Mouse (Mus musculus) limb, embryonic 10.5 days (tissue): Measurements from ENCODE around the gene Ubxn11. TPM values are rescaled to one million over a fixed set of nuclear protein-coding genes. Genes with fewer than 3 reads are reported as not detected.

ENCODE experiments used
- DNase-seq: peaks from one replicate; pipeline ENCODE4 v3.0.0-alpha.2; 2017; ENCODE audit warnings: low spot score
- H3K27ac ChIP-seq: fragments of 300-500 bp; sonication (generic); 2 replicates; pipeline ENCODE4 v1.5.1; 2016; ENCODE audit warnings: mild to moderate bottlenecking
- H3K27me3 ChIP-seq: fragments of 300-500 bp; sonication (generic); 2 replicates; pipeline ENCODE4 v1.6.1; 2016; ENCODE audit warnings: low read depth, mild to moderate bottlenecking; ENCODE audit not compliant: poor library complexity, severe bottlenecking
- H3K36me3 ChIP-seq: fragments of 300-500 bp; sonication (generic); 2 replicates; pipeline ENCODE4 v1.6.1; 2016; ENCODE audit warnings: mild to moderate bottlenecking, moderate library complexity
- H3K4me1 ChIP-seq: fragments of 300-500 bp; sonication (generic); 2 replicates; pipeline ENCODE4 v1.6.1; 2016
- H3K4me3 ChIP-seq: fragments of 300-500 bp; sonication (generic); 2 replicates; pipeline ENCODE4 v1.5.1; 2016; ENCODE audit warnings: mild to moderate bottlenecking, moderate library complexity
- H3K9me3 ChIP-seq: fragments of 300-500 bp; sonication (generic); replicated peaks from 2 replicates; pipeline ENCODE4 v1.6.1; 2016; ENCODE audit warnings: mild to moderate bottlenecking
- WGBS: fragments of 180-500 bp; shearing (Covaris S2); methylation state at CpG from one replicate; pipeline ENCODE4 v1.1.7; 2016; 5-methylcytosine and 5-hydroxymethylcytosine counted together
- polyA plus RNA-seq: library from polyadenylated mRNA; unstranded; fragments of >200 nt; fragmentation: Nextera tagmentation; extraction: Ambion mirVana; gene quantifications from 2 replicates; pipeline ENCODE4 v1.2.1, GENCODE M21; 2016

Ubxn11 gene
- polyA plus RNA-seq, 1 experiment from 2014 or later = 6.5 TPM

GRCm38 (mm10) chr4:134166906-134167305, 64.5 kb downstream of the Ubxn11 start:
- Histone ChIP-seq H3K36me3 (peaks cover 50% of the 10 kb centered on the region), H3K27ac (no peak overlapping the region), H3K4me1 (no peaks in the 10 kb centered on the region), H3K9me3 (no peaks in the 10 kb centered on the region), H3K4me3 (no peak overlapping the region), H3K27me3 (no peaks in the 10 kb centered on the region)
- WGBS = 91% methylated on average over 3 of the region's 3 CpGs
- no peak for DNase-seq

- Histone ChIP-seq H3K36me3 (peaks cover 34% of the 10 kb centered on the region), H3K4me1 (no peaks in the 10 kb centered on the region), H3K27ac (no peak overlapping the region), H3K9me3 (no peaks in the 10 kb centered on the region), H3K27me3 (no peaks in the 10 kb centered on the region), H3K4me3 (no peak overlapping the region)
- WGBS = 89% methylated on average over 3 of the region's 3 CpGs
- no peak for DNase-seq
These were observed 70.0 kb downstream of the Ubxn11 start for GRCm38 (mm10) chr4:134172391-134172790.

Other genes starting within 250 kb of the Ubxn11 start
- 52.1 and 53.3 TPM in 2 replicates for gene Rps6ka1, start 214.8 kb upstream of the Ubxn11 start, polyA plus RNA-seq
- gene Hmgn2, start 133.9 kb upstream of the Ubxn11 start, polyA plus RNA-seq = 2,670 and 2,950 TPM in 2 replicates
- 41.8 and 41.9 TPM in 2 replicates for gene Dhdds, start 101.7 kb upstream of the Ubxn11 start, polyA plus RNA-seq
- 16.7 and 46.5 TPM in 2 replicates for gene Lin28a, start 83.7 kb upstream of the Ubxn11 start, polyA plus RNA-seq
- gene Zfp683, start 48.7 kb upstream of the Ubxn11 start, polyA plus RNA-seq = not detected in 2 replicates
- 3.5 and 4.4 TPM in 2 replicates for gene Crybg2, start 41.8 kb upstream of the Ubxn11 start, polyA plus RNA-seq
- gene Cd52, start 7.5 kb upstream of the Ubxn11 start, polyA plus RNA-seq = 2.4 and 3.9 TPM in 2 replicates
- gene Sh3bgrl3, start 26.2 kb downstream of the Ubxn11 start, polyA plus RNA-seq = 280 and 308 TPM in 2 replicates
- 27.1 and 29.1 TPM in 2 replicates for gene Cep85, start 84.5 kb downstream of the Ubxn11 start, polyA plus RNA-seq
- gene Gm7534, start 100.4 kb downstream of the Ubxn11 start, polyA plus RNA-seq = not detected in 2 replicates
- not detected in 2 replicates for gene Catsper4, start 124.8 kb downstream of the Ubxn11 start, polyA plus RNA-seq
- gene Cnksr1, start 135.8 kb downstream of the Ubxn11 start, polyA plus RNA-seq = 0.76 and 1.1 TPM in 2 replicates
- 0.60 and 0.79 TPM in 2 replicates for gene E130218I03Rik, start 141.1 kb downstream of the Ubxn11 start, polyA plus RNA-seq
- 19.0 and 23.5 TPM in 2 replicates for gene Zfp593, start 143.0 kb downstream of the Ubxn11 start, polyA plus RNA-seq
- not detected in 2 replicates for gene Gm30191, start 144.4 kb downstream of the Ubxn11 start, polyA plus RNA-seq
- gene Grrp1, start 151.5 kb downstream of the Ubxn11 start, polyA plus RNA-seq = 9.2 and 10.9 TPM in 2 replicates
- gene Pdik1l, start 185.3 kb downstream of the Ubxn11 start, polyA plus RNA-seq = 13.9 and 19.6 TPM in 2 replicates
- gene Trim63, start 212.6 kb downstream of the Ubxn11 start, polyA plus RNA-seq = 0.30 and 0.95 TPM in 2 replicates
- gene Slc30a2, start 240.6 kb downstream of the Ubxn11 start, polyA plus RNA-seq = not detected in 2 replicates